Mouse (Mus musculus) midbrain, embryonic 10.5 days (tissue): ENCODE measurements around the gene Bclaf1. TPM values are rescaled to one million over a fixed set of nuclear protein-coding genes. Genes with fewer than 3 reads are reported as not detected.

Source experiments
- DNase-seq: peaks from one replicate; pipeline ENCODE4 v3.0.0-alpha.2; 2017; ENCODE audit warnings: low spot score
- H3K27ac ChIP-seq: fragments of 300-500 bp; sonication (generic); replicated peaks from 2 replicates; pipeline ENCODE4 v1.5.1; 2016; ENCODE audit warnings: mild to moderate bottlenecking
- H3K27me3 ChIP-seq: fragments of 300-500 bp; sonication (generic); 2 replicates; pipeline ENCODE4 v1.6.1; 2016; ENCODE audit warnings: low read depth, mild to moderate bottlenecking; ENCODE audit not compliant: poor library complexity, severe bottlenecking
- H3K36me3 ChIP-seq: fragments of 300-500 bp; sonication (generic); 2 replicates; pipeline ENCODE4 v1.6.1; 2016; ENCODE audit warnings: mild to moderate bottlenecking, moderate library complexity
- H3K4me1 ChIP-seq: fragments of 300-500 bp; sonication (generic); 2 replicates; pipeline ENCODE4 v1.6.1; 2016
- H3K4me3 ChIP-seq: fragments of 300-500 bp; sonication (generic); 2 replicates; pipeline ENCODE4 v1.5.1; 2016; ENCODE audit warnings: mild to moderate bottlenecking, moderate library complexity
- H3K9me3 ChIP-seq: fragments of 300-500 bp; sonication (generic); replicated peaks from 2 replicates; pipeline ENCODE4 v1.6.1; 2016; ENCODE audit warnings: mild to moderate bottlenecking
- WGBS: fragments of 180-500 bp; shearing (Covaris S2); methylation state at CpG from one replicate; pipeline ENCODE4 v1.1.7; 2016; 5-methylcytosine and 5-hydroxymethylcytosine counted together
- polyA plus RNA-seq: library from polyadenylated mRNA; unstranded; fragments of >200 nt; fragmentation: Nextera tagmentation; extraction: Ambion mirVana; gene quantifications from 2 replicates; pipeline ENCODE4 v1.2.1, GENCODE M21; 2016

Gene Bclaf1
- polyA plus RNA-seq, 1 experiment from 2014 or later = 154 TPM

DNA sequence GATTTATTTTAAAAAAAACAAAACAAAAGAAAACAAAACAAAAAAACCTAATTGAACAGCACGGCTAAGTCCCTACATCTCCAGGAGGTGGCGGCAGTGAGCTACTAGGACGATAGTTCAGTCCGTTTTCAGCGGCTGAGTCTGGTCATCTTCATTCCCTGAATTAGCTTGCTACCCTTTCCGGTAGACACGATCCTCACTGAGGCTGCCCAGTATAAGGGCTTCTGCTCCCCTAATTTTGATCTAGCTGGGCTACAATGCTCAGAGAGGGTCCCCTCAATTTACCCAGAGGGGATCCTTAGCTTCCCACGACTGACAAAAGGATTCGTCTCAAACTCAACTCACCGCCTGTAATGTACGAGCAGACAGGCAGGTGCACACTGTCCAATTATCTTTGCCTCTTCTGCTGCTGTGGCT is 21.8 kb upstream of the Bclaf1 start:
- Histone ChIP-seq H3K27me3 (peaks cover 22% of the 10 kb centered on the region), H3K9me3 (no peaks in the 10 kb centered on the region), H3K36me3 (no peaks in the 10 kb centered on the region), H3K4me1 (peaks cover 26% of the 10 kb centered on the region), H3K4me3 (peak overlapping the region; percentile 36), H3K27ac (peak overlapping the region; percentile 70)
- 26% methylated on average over 11 of the region's 11 CpGs for WGBS
- peak; percentile 78 for DNase-seq

- Histone ChIP-seq H3K27me3 (peaks cover 6% of the 10 kb centered on the region), H3K27ac (no peak overlapping the region)
- WGBS = 69% methylated on average over 5 of the region's 5 CpGs
Measured at GRCm38 (mm10) chr10:20295961-20296360, 16.3 kb upstream of the Bclaf1 start.

GRCm38 (mm10) chr10:20298152-20298920 is 13.9 kb upstream of the Bclaf1 start:
- Histone ChIP-seq H3K9me3 (no peaks in the 10 kb centered on the region), H3K27ac (no peak overlapping the region), H3K4me3 (no peak overlapping the region), H3K36me3 (no peaks in the 10 kb centered on the region), H3K4me1 (no peaks in the 10 kb centered on the region), H3K27me3 (no peaks in the 10 kb centered on the region)
- WGBS = 46% methylated on average over 3 of the region's 3 CpGs
- DNase-seq = no peak

More at GRCm38 (mm10) chr10:20295961-20296360, 16.3 kb upstream of the Bclaf1 start:
- DNase-seq = no peak
- Histone ChIP-seq H3K4me3 (no peak overlapping the region), H3K36me3 (no peaks in the 10 kb centered on the region), H3K4me1 (no peaks in the 10 kb centered on the region), H3K9me3 (no peaks in the 10 kb centered on the region)

DNA sequence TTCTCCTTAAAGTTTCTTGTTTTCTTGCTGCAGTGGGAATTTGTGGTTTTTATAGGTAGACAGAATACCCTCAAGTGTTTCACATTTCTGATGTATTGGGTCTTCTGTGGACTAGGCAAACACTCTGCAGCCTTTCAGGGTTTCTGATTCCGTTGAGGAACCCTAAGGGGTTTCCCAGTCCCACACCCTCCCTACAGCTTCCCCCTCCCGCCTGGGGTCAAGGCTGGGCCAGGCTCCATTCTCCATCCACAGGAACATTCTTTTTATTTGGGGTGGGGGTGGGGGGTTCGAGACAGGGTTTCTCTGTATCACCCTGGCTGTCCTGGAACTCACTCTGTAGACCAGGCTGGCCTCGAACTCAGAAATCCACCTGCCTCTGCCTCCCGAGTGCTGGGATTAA is 13.2 kb upstream of the Bclaf1 start:
- Histone ChIP-seq H3K4me1 (no peaks in the 10 kb centered on the region), H3K27ac (no peak overlapping the region), H3K27me3 (no peaks in the 10 kb centered on the region), H3K9me3 (no peaks in the 10 kb centered on the region), H3K36me3 (no peaks in the 10 kb centered on the region), H3K4me3 (no peak overlapping the region)
- no peak for DNase-seq
- WGBS = 81% methylated on average over 5 of the region's 5 CpGs

GRCm38 (mm10) chr10:20310969-20311769 is 1.1 kb upstream of the Bclaf1 start:
- peak; percentile 28 for DNase-seq

DNA sequence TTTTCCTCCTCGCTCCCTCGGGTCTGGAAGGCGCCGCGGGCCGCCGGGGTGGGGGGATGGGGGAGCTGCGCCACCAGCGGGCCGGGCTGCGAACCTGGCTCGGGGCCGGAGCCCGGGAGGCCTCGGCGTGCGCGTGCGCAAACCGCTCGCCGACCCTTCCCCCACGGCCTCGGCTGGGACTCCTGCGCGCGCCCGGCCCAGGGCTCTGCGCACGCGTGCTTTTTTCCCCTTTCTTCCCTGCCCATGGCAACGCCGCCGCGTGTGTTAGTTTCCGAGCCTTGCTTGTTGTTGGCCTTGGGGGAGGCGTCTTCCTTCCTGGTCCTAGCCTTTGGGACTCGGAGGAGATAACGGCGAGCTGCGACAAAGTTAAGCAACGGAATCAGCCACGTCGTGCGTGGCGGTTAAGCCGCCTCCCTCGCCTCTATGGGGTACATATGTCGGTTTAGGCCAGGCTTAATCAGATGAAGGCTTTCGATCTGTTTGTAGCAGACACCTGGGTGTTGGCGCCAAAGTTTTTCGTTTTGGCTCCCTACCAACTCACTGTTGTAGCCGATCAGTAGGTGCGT is 550 bp downstream of the Bclaf1 start:
- Histone ChIP-seq H3K27ac (peak overlapping the region; percentile 98), H3K4me3 (peak overlapping the region; percentile 87), H3K4me1 (peaks cover 23% of the 10 kb centered on the region), H3K36me3 (peaks cover 26% of the 10 kb centered on the region), H3K27me3 (no peaks in the 10 kb centered on the region), H3K9me3 (no peaks in the 10 kb centered on the region)
- peak; percentile 88 for DNase-seq
- under 1% methylated on average over 54 of the region's 54 CpGs for WGBS

More at GRCm38 (mm10) chr10:20310969-20311769, 1.1 kb upstream of the Bclaf1 start:
- WGBS = 55% methylated on average over 11 of the region's 11 CpGs
- Histone ChIP-seq H3K4me3 (peak overlapping the region; percentile 87), H3K27me3 (no peaks in the 10 kb centered on the region), H3K27ac (peak overlapping the region; percentile 98), H3K9me3 (no peaks in the 10 kb centered on the region), H3K36me3 (peaks cover 12% of the 10 kb centered on the region), H3K4me1 (peaks cover 23% of the 10 kb centered on the region)

DNA sequence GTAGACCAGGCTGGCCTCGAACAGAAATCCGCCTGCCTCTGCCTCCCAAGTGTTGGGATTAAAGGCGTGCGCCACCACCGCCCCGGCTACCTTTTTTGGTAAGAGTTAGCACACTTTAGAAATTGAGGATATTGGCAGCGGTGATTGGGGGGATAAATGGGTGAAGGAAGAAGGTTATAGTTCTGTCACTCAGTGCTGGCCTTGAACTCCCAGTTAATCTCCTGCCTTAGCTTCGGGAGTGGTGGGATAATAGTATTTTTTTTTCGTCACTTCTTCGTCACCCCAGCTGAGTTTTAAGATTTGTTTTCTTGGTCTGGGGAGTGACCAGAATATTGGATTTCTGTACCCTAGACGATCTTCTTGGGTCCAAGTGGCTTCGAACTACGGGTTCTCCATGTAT is 1.2 kb downstream of the Bclaf1 start:
- Histone ChIP-seq H3K36me3 (peaks cover 32% of the 10 kb centered on the region), H3K27me3 (no peaks in the 10 kb centered on the region), H3K4me3 (peak overlapping the region; percentile 87), H3K9me3 (no peaks in the 10 kb centered on the region), H3K27ac (peak overlapping the region; percentile 98), H3K4me1 (peaks cover 23% of the 10 kb centered on the region)
- DNase-seq = no peak
- WGBS = 52% methylated on average over 13 of the region's 13 CpGs

DNA sequence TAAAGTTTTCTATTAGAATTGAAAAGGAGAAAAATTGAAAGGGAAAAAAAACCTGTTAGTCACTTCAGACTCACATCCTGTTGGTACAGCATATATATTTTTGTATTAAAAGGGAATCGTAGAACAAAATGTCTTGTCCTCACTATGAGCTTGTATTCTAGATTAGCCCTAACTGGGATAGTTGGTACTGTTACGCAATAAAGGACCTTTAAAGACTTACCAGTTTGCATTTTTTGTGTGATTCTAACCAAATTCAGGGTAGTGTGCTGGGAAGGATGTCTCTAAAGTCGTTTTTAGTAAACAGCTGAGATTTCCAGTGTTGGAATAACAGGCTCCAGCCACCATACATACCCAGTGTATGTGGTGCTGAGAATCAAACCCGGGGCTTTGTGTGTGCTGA is 1.7 kb downstream of the Bclaf1 start:
- H3K36me3 ChIP-seq = peaks cover 37% of the 10 kb centered on the region
- H3K4me3 ChIP-seq = peak overlapping the region; percentile 87
- DNase-seq = no peak
- no peaks in the 10 kb centered on the region for H3K27me3 ChIP-seq
- peaks cover 23% of the 10 kb centered on the region for H3K4me1 ChIP-seq
- H3K27ac ChIP-seq = no peak overlapping the region
- H3K9me3 ChIP-seq = no peaks in the 10 kb centered on the region
- 86% methylated on average over 4 of the region's 4 CpGs for WGBS

DNA sequence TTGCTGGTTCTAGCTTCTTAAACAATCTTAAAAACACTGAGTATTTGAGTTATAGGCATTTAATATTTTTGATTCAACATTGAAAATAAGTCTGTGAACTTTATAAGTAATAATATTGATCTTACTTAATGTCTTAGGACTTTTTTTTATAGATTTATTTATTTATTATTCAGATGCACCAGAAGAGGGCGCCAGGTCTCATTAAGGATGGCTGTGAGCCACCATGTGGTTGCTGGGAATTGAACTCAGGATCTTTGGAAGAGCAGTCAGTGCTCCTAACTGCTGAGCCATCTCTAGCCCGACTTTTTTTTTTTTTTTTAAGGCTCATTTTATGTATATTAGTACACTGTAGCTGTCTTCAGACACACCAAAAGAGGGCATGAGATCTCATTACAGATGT is 2.5 kb downstream of the Bclaf1 start:
- H3K27me3 ChIP-seq = no peaks in the 10 kb centered on the region
- no peak for DNase-seq
- no peaks in the 10 kb centered on the region for H3K9me3 ChIP-seq
- 55% methylated on average over 2 of the region's 2 CpGs for WGBS
- peaks cover 46% of the 10 kb centered on the region for H3K36me3 ChIP-seq
- no peak overlapping the region for H3K27ac ChIP-seq
- peaks cover 23% of the 10 kb centered on the region for H3K4me1 ChIP-seq
- H3K4me3 ChIP-seq = no peak overlapping the region

- Histone ChIP-seq H3K9me3 (no peaks in the 10 kb centered on the region), H3K27me3 (no peaks in the 10 kb centered on the region), H3K4me3 (no peak overlapping the region), H3K36me3 (peaks cover 73% of the 10 kb centered on the region), H3K4me1 (peaks cover 12% of the 10 kb centered on the region), H3K27ac (no peak overlapping the region)
- no peak for DNase-seq
- WGBS = 90% methylated on average over 5 of the region's 5 CpGs
Measured at GRCm38 (mm10) chr10:20317466-20317865, 5.2 kb downstream of the Bclaf1 start.

- H3K4me3 ChIP-seq = no peak overlapping the region
- no peak overlapping the region for H3K27ac ChIP-seq
- no peaks in the 10 kb centered on the region for H3K9me3 ChIP-seq
- no peaks in the 10 kb centered on the region for H3K27me3 ChIP-seq
- no peaks in the 10 kb centered on the region for H3K4me1 ChIP-seq
- DNase-seq = no peak
- H3K36me3 ChIP-seq = peaks cover 100% of the 10 kb centered on the region
Measured at GRCm38 (mm10) chr10:20326226-20326625, 14.0 kb downstream of the Bclaf1 start.

- Histone ChIP-seq H3K4me3 (no peak overlapping the region), H3K27me3 (no peaks in the 10 kb centered on the region), H3K27ac (no peak overlapping the region), H3K9me3 (no peaks in the 10 kb centered on the region), H3K4me1 (no peaks in the 10 kb centered on the region), H3K36me3 (peaks cover 100% of the 10 kb centered on the region)
- DNase-seq = no peak
- 96% methylated on average over 2 of the region's 2 CpGs for WGBS
Measured at GRCm38 (mm10) chr10:20331262-20331661, 19.0 kb downstream of the Bclaf1 start.

- H3K27me3 ChIP-seq = no peaks in the 10 kb centered on the region
- DNase-seq = no peak
- H3K4me1 ChIP-seq = no peaks in the 10 kb centered on the region
- 88% methylated on average over 7 of the region's 7 CpGs for WGBS
- H3K9me3 ChIP-seq = no peaks in the 10 kb centered on the region
- no peak overlapping the region for H3K4me3 ChIP-seq
- no peak overlapping the region for H3K27ac ChIP-seq
- peaks cover 100% of the 10 kb centered on the region for H3K36me3 ChIP-seq
Measured at GRCm38 (mm10) chr10:20337872-20338271, 25.6 kb downstream of the Bclaf1 start.
